Mouse (Mus musculus) stomach, embryonic 16.5 days (tissue): ENCODE results near the gene Gm17662. TPM values are rescaled to one million over a fixed set of nuclear protein-coding genes. Genes with fewer than 3 reads are reported as not detected.

Experiments used
- ATAC-seq: fragments of 200-750 bp; cut with Nextera tagmentation; 2 replicates; pipeline ENCODE4 v1.8.0; 2017; ENCODE audit warnings: moderate number of reproducible peaks, moderate TSS enrichment; ENCODE audit not compliant: insufficient read depth, low FRiP score
- H3K27ac ChIP-seq: fragments of 300-500 bp; sonication (generic); 2 replicates; pipeline ENCODE4 v1.5.1; 2014; ENCODE audit warnings: low read length
- H3K27me3 ChIP-seq: fragments of 300-500 bp; sonication (generic); 2 replicates; pipeline ENCODE4 v1.6.1; 2014; ENCODE audit warnings: low read length, control low read depth, mixed read lengths; ENCODE audit not compliant: control insufficient read depth, insufficient read depth
- H3K36me3 ChIP-seq: fragments of 300-500 bp; sonication (generic); 2 replicates; pipeline ENCODE4 v1.6.1; 2014; ENCODE audit warnings: low read length; ENCODE audit not compliant: control insufficient read depth, insufficient read depth
- H3K4me1 ChIP-seq: fragments of 300-500 bp; sonication (generic); 2 replicates; pipeline ENCODE4 v1.6.1; 2014; ENCODE audit warnings: low read length, control low read depth, mixed read lengths; ENCODE audit not compliant: control insufficient read depth, insufficient read depth
- H3K4me2 ChIP-seq: fragments of 300-500 bp; sonication (generic); 2 replicates; pipeline ENCODE4 v1.6.1; 2014; ENCODE audit warnings: low read depth, low read length, mixed read lengths
- H3K4me3 ChIP-seq: fragments of 300-500 bp; sonication (generic); replicated peaks from 2 replicates; pipeline ENCODE4 v1.5.1; 2014; ENCODE audit warnings: mild to moderate bottlenecking, low read length
- H3K9ac ChIP-seq: fragments of 300-500 bp; sonication (generic); 2 replicates; pipeline ENCODE4 v1.6.1; 2014; ENCODE audit warnings: low read length
- H3K9me3 ChIP-seq: fragments of 300-500 bp; sonication (generic); replicated peaks from 2 replicates; pipeline ENCODE4 v1.6.1; 2016; ENCODE audit warnings: low read length, control low read depth; ENCODE audit not compliant: control insufficient read depth
- WGBS: fragments of 180-500 bp; shearing (Covaris S2); extraction: QIAGEN DNeasy Blood & Tissue Kit; methylation state at CpG from one replicate; pipeline ENCODE4 v1.1.7; 2014; 5-methylcytosine and 5-hydroxymethylcytosine counted together
- polyA plus RNA-seq: library from polyadenylated mRNA; unstranded; fragments of >200 nt; fragmentation: Nextera tagmentation; extraction: Ambion mirVana; gene quantifications from 2 replicates; pipeline ENCODE4 v1.2.1, GENCODE M21; 2015

Gene Gm17662
- polyA plus RNA-seq, 1 experiment from 2014 or later: not detected

DNA sequence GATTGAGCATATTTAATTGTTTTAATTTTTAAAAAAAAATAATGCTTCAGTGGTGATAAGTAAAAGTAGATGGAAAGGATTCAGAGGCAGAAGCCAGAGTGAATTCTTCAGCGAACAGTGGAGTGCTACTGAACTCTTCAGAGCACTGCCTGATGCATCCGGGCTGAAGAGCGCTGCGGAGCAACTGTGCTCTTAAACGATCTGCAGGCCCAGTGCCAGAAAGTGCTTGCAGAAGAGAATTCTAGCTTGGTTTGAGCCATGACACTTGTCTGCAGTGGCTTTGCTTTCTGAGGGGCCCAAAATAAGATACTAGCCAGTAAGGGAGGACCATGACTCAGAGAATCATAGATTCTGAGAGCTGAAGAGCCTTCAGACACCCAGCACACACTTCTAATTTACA lies 28.2 kb upstream of the Gm17662 start:
- no peak for ATAC-seq
- H3K4me1 ChIP-seq: no peaks in the 10 kb centered on the region
- 63% methylated on average over 5 of the region's 5 CpGs for WGBS
- no peak overlapping the region for H3K4me2 ChIP-seq
- H3K9ac ChIP-seq: no peak overlapping the region
- H3K27me3 ChIP-seq: no peaks in the 10 kb centered on the region
- no peak overlapping the region for H3K4me3 ChIP-seq
- no peaks in the 10 kb centered on the region for H3K9me3 ChIP-seq
- no peaks in the 10 kb centered on the region for H3K36me3 ChIP-seq
- no peak overlapping the region for H3K27ac ChIP-seq

DNA sequence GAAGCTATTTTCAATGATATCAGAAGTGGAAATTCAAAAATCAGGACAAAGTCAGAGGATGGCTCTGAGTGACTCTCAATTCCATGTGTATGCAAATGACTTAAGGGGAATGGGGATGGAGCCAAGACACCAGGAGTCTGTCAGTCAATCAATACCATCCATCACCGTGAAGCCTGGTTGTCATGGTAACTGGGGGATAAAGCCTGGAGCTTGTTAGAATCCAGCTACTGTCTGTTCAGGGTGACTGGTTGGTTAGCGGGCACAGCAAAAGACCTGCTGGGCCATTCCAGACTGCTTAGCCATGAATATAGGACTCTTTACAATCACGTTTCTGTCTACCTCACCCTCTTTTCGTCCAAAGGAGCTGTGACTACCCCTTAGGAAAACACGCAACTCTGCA lies 22.0 kb upstream of the Gm17662 start:
- no peaks in the 10 kb centered on the region for H3K27me3 ChIP-seq
- no peaks in the 10 kb centered on the region for H3K9me3 ChIP-seq
- H3K4me1 ChIP-seq: no peaks in the 10 kb centered on the region
- WGBS: 67% methylated on average over 5 of the region's 5 CpGs
- H3K36me3 ChIP-seq: no peaks in the 10 kb centered on the region
- ATAC-seq: no peak
- no peak overlapping the region for H3K27ac ChIP-seq
- no peak overlapping the region for H3K4me3 ChIP-seq
- H3K9ac ChIP-seq: no peak overlapping the region
- H3K4me2 ChIP-seq: no peak overlapping the region

DNA sequence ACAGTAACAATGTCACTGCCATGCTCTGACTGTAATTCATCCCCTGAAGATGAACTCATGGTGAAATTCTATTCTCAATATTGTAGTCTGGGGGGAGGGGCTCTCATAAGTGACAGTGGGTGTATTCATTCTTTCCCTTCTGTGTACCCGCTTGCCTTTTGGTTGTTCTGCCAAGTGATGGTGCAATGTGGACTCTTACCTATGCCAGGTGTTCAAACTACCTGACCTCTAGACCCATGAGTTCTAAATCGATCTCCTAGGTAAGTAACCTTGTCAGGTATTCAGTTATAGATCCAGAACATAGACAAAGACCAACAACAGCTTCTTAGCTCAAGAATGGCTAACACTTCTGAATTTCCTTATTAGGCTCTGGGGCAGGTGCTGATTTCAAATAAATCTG lies 18.8 kb upstream of the Gm17662 start:
- no peak overlapping the region for H3K27ac ChIP-seq
- no peak overlapping the region for H3K4me3 ChIP-seq
- no peak for ATAC-seq
- H3K27me3 ChIP-seq: no peaks in the 10 kb centered on the region
- no peak overlapping the region for H3K9ac ChIP-seq
- 81% methylated on average over 2 of the region's 2 CpGs for WGBS
- no peak overlapping the region for H3K4me2 ChIP-seq
- H3K4me1 ChIP-seq: no peaks in the 10 kb centered on the region
- H3K9me3 ChIP-seq: no peaks in the 10 kb centered on the region
- H3K36me3 ChIP-seq: no peaks in the 10 kb centered on the region

DNA sequence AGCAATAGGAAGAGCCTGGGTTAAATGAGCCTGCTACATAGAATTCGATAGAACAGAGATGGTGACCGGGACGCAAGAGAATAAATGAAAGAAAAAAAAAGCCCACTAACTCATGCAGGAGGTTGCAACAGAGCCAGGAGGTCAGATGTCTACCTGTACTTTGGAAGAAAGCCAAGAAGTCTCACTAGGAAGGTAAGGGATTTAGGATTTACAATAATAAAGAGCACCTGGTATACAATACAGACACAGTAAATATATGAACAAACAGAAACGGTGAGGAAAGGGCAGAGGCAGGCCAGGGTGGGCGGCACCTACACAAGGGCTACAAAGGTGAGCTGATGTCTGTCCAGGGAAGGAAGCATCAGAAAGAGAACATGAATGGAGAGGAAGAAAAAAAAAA lies 14.9 kb upstream of the Gm17662 start:
- Histone ChIP-seq H3K4me2 (no peak overlapping the region), H3K27ac (no peak overlapping the region), H3K9me3 (no peaks in the 10 kb centered on the region), H3K4me1 (no peaks in the 10 kb centered on the region), H3K27me3 (no peaks in the 10 kb centered on the region), H3K4me3 (no peak overlapping the region), H3K9ac (no peak overlapping the region), H3K36me3 (no peaks in the 10 kb centered on the region)
- WGBS: 71% methylated on average over 5 of the region's 5 CpGs
- ATAC-seq: no peak

DNA sequence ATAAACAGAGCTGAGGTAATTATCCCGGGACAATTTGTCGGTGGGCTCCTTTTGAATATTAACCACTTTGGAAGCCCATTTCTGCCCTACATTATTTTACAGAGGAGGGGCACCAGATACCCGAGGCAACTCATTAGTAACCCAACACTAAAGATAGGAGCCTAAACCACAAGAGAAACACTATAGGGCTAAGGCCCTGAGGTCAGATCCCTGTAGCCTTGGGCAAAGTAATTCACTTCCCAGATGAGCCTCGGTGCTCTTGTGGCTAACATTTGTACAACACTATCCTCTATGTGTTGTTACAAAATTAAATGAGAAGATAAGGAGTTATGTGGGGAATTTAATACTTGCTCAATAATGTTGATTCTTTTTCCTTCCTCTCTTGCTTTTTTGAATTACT lies 13.6 kb upstream of the Gm17662 start:
- no peak overlapping the region for H3K4me2 ChIP-seq
- no peaks in the 10 kb centered on the region for H3K27me3 ChIP-seq
- no peaks in the 10 kb centered on the region for H3K9me3 ChIP-seq
- no peak overlapping the region for H3K27ac ChIP-seq
- ATAC-seq: no peak
- WGBS: 58% methylated on average over 4 of the region's 4 CpGs
- no peaks in the 10 kb centered on the region for H3K4me1 ChIP-seq
- H3K4me3 ChIP-seq: no peak overlapping the region
- H3K9ac ChIP-seq: no peak overlapping the region
- no peaks in the 10 kb centered on the region for H3K36me3 ChIP-seq

DNA sequence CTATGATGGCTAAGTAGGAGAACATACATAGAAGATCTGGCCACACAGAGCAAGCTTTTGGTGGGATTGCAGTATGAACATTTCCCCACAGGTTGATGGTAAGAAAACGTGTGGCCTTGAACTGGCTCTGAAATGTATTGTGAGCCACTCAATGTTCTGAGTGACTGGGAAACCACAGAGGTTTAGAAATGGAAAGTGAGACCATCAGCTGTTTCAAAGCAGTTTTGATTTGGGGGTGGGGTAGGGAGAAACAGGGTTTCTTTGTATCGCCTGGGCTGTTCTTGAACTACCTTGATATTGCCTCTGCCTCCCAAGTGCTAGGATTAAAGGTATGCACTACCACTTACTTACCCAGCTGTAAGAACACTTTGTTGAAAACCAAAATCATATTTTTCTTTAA lies 1.9 kb upstream of the Gm17662 start:
- no peak for ATAC-seq
- Histone ChIP-seq H3K27ac (no peak overlapping the region), H3K4me1 (no peaks in the 10 kb centered on the region), H3K9me3 (no peaks in the 10 kb centered on the region), H3K4me2 (no peak overlapping the region), H3K36me3 (no peaks in the 10 kb centered on the region), H3K27me3 (no peaks in the 10 kb centered on the region), H3K4me3 (no peak overlapping the region), H3K9ac (no peak overlapping the region)
- WGBS: 89% methylated on average over 2 of the region's 2 CpGs

DNA sequence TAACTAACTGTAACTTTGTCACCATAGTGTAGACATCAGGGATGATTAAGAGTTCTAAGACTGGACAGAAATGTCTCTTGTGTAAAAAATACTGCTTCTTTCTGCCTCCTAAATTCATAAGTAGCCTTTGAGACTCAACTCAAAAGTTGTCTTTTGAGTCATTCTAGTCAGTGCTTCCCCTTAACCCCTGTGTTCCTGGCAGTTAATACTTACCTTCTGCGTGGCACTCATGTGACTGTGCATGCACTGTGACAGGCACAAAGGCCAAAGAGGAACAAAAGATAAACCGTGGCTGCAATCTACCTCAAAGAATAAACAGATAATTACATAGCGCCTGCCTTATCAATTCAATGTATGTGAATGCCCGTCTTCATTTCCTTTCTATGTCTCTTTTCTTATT lies 694 bp downstream of the Gm17662 start:
- no peak overlapping the region for H3K4me3 ChIP-seq
- H3K27me3 ChIP-seq: no peaks in the 10 kb centered on the region
- H3K36me3 ChIP-seq: no peaks in the 10 kb centered on the region
- no peak overlapping the region for H3K27ac ChIP-seq
- no peaks in the 10 kb centered on the region for H3K4me1 ChIP-seq
- ATAC-seq: no peak
- H3K4me2 ChIP-seq: no peak overlapping the region
- WGBS: 53% methylated on average over 4 of the region's 4 CpGs
- no peak overlapping the region for H3K9ac ChIP-seq
- no peaks in the 10 kb centered on the region for H3K9me3 ChIP-seq

DNA sequence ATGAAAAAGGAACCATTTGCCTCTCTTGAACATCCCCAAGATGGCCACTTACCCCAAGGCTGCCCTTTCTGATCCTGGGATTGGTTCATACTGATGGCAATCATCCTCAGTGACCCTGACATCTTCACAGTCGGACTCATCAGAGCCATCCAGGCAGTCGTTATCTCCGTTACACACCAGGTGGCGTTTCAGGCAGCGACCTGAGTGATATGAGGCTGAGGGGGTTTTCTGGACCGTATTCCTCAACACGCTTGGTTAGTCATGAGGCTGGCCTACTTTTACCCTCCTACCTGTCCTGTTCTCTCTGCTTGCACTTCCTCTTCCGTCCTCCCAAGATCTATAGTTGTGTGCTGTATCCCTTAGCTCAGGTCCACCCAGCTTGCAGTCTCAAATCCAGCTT lies 4.1 kb downstream of the Gm17662 start:
- Histone ChIP-seq H3K27me3 (no peaks in the 10 kb centered on the region), H3K9me3 (no peaks in the 10 kb centered on the region), H3K4me1 (no peaks in the 10 kb centered on the region), H3K27ac (no peak overlapping the region), H3K4me3 (no peak overlapping the region), H3K9ac (no peak overlapping the region), H3K36me3 (no peaks in the 10 kb centered on the region), H3K4me2 (no peak overlapping the region)
- ATAC-seq: no peak
- 80% methylated on average over 8 of the region's 8 CpGs for WGBS

DNA sequence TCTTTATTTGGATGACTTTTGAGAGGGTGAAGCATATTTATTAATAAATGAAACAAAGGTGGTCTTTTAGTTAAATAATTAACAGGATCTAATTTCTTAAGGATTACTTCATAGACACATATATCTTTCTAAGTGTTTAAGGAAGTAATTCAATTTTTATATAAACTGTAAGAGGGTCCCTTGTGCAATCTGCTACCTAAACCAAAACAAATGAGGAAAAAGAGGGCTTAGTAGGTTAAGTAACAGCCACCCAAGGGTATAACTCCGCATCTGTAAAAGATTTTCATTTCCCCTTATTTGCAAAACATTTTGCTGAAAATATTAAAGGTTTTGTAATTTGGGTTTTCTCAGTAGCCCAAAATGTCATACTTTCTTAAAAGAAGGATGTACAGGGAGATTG lies 7.3 kb downstream of the Gm17662 start:
- H3K9me3 ChIP-seq: no peaks in the 10 kb centered on the region
- no peaks in the 10 kb centered on the region for H3K4me1 ChIP-seq
- no peaks in the 10 kb centered on the region for H3K27me3 ChIP-seq
- H3K4me3 ChIP-seq: no peak overlapping the region
- no peaks in the 10 kb centered on the region for H3K36me3 ChIP-seq
- H3K4me2 ChIP-seq: no peak overlapping the region
- H3K27ac ChIP-seq: no peak overlapping the region
- WGBS: 79% methylated on average over 1 of the region's 1 CpGs
- no peak overlapping the region for H3K9ac ChIP-seq
- ATAC-seq: no peak

DNA sequence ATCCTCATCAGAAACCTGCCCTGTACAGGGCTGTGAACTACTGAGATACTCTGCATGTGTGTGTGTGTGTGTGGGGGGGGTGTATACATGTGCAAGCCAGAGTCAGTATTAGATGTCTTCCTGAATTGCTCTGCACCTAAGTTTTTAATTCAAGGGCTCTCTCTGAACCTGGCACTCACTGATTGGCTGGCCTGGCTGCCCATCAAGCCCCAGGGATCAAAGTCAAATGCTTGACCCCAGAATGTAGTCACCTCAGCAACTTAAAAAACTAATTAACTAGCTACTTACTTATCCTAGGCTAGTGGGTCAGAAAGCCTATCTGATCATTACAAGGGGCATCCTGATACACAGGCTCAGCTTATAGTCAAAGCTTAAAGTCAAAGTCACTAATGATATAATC lies 12.5 kb downstream of the Gm17662 start:
- H3K36me3 ChIP-seq: no peaks in the 10 kb centered on the region
- H3K27me3 ChIP-seq: no peaks in the 10 kb centered on the region
- no peak overlapping the region for H3K27ac ChIP-seq
- no peak overlapping the region for H3K4me2 ChIP-seq
- H3K9me3 ChIP-seq: no peaks in the 10 kb centered on the region
- H3K4me3 ChIP-seq: no peak overlapping the region
- H3K9ac ChIP-seq: no peak overlapping the region
- no peak for ATAC-seq
- H3K4me1 ChIP-seq: no peaks in the 10 kb centered on the region
